Mouse (Mus musculus): Measurements from ENCODE around the gene Snx9. TPM values are rescaled to one million over a fixed set of nuclear protein-coding genes. Genes with fewer than 3 reads are reported as not detected.
A peak's percentile ranks its signal among the peaks of the same experiment; 100 is the strongest.

Gene Snx9
- polyA plus RNA-seq, 1 experiment: 35.2 TPM

GRCm38 (mm10) chr17:5869461-5869860, 28.3 kb downstream of the Snx9 start:
- TF ChIP-seq GATA1 (IDR thresholded peaks at IDR 0.05; ENCODE audit: borderline replicate concordance, low read length): no peak
- TF ChIP-seq FLI1 (IDR thresholded peaks at IDR 0.05; ENCODE audit: low read length): no peak
- Histone ChIP-seq H3K9me3 (no peaks in the 10 kb centered on the region), H3K36me3 (replicated peaks; ENCODE audit: low read length) (peaks cover 52% of the 10 kb centered on the region), H3K4me1 (peaks cover 64% of the 10 kb centered on the region), H3K4me3 (replicated peaks) (no peak overlapping the region), H3K27me3 (replicated peaks) (no peaks in the 10 kb centered on the region)

- Histone ChIP-seq H3K27me3 (replicated peaks) (no peaks in the 10 kb centered on the region), H3K9me3 (no peaks in the 10 kb centered on the region), H3K36me3 (replicated peaks; ENCODE audit: low read length) (peaks cover 54% of the 10 kb centered on the region), H3K4me3 (replicated peaks) (no peak overlapping the region), H3K4me1 (peaks cover 69% of the 10 kb centered on the region)
- TF ChIP-seq GATA1 (IDR thresholded peaks at IDR 0.05; ENCODE audit: borderline replicate concordance, low read length): no peak
- no peak for TF ChIP-seq FLI1 (IDR thresholded peaks at IDR 0.05; ENCODE audit: low read length)
Observed at GRCm38 (mm10) chr17:5870002-5870401, 28.9 kb downstream of the Snx9 start.

- H3K36me3 ChIP-seq (replicated peaks; ENCODE audit: low read length): peaks cover 54% of the 10 kb centered on the region
- no peak overlapping the region for H3K4me3 ChIP-seq (replicated peaks)
- H3K27me3 ChIP-seq (replicated peaks): no peaks in the 10 kb centered on the region
- no peaks in the 10 kb centered on the region for H3K9me3 ChIP-seq
- peaks cover 76% of the 10 kb centered on the region for H3K4me1 ChIP-seq
- TF ChIP-seq FLI1 (IDR thresholded peaks at IDR 0.05; ENCODE audit: low read length): no peak
- no peak for TF ChIP-seq GATA1 (IDR thresholded peaks at IDR 0.05; ENCODE audit: borderline replicate concordance, low read length)
Observed at GRCm38 (mm10) chr17:5870696-5871095, 29.6 kb downstream of the Snx9 start.

GRCm38 (mm10) chr17:5872506-5872905, 31.4 kb downstream of the Snx9 start:
- Histone ChIP-seq H3K36me3 (replicated peaks; ENCODE audit: low read length) (peaks cover 61% of the 10 kb centered on the region), H3K4me3 (replicated peaks) (no peak overlapping the region), H3K4me1 (peaks cover 86% of the 10 kb centered on the region), H3K9me3 (no peaks in the 10 kb centered on the region), H3K27me3 (replicated peaks) (no peaks in the 10 kb centered on the region)
- no peak for TF ChIP-seq GATA1 (IDR thresholded peaks at IDR 0.05; ENCODE audit: borderline replicate concordance, low read length)
- TF ChIP-seq FLI1 (IDR thresholded peaks at IDR 0.05; ENCODE audit: low read length): no peak

GRCm38 (mm10) chr17:5874565-5874964, 33.4 kb downstream of the Snx9 start:
- H3K9me3 ChIP-seq: no peaks in the 10 kb centered on the region
- H3K27me3 ChIP-seq (replicated peaks): no peaks in the 10 kb centered on the region
- no peak for TF ChIP-seq FLI1 (IDR thresholded peaks at IDR 0.05; ENCODE audit: low read length)
- TF ChIP-seq GATA1 (IDR thresholded peaks at IDR 0.05; ENCODE audit: borderline replicate concordance, low read length): no peak
- no peak overlapping the region for H3K4me3 ChIP-seq (replicated peaks)
- peaks cover 57% of the 10 kb centered on the region for H3K36me3 ChIP-seq (replicated peaks; ENCODE audit: low read length)
- peaks cover 80% of the 10 kb centered on the region for H3K4me1 ChIP-seq

GRCm38 (mm10) chr17:5877611-5878157, 36.6 kb downstream of the Snx9 start:
- H3K4me3 ChIP-seq (replicated peaks): no peak overlapping the region

GRCm38 (mm10) chr17:5878878-5879277, 37.7 kb downstream of the Snx9 start:
- H3K36me3 ChIP-seq (replicated peaks; ENCODE audit: low read length): peaks cover 26% of the 10 kb centered on the region
- peak overlapping the region; percentile 46 for H3K4me3 ChIP-seq (replicated peaks)
- no peaks in the 10 kb centered on the region for H3K27me3 ChIP-seq (replicated peaks)
- H3K9me3 ChIP-seq: no peaks in the 10 kb centered on the region
- no peak for TF ChIP-seq FLI1 (IDR thresholded peaks at IDR 0.05; ENCODE audit: low read length)
- H3K4me1 ChIP-seq: peaks cover 52% of the 10 kb centered on the region

More at GRCm38 (mm10) chr17:5877611-5878157, 36.6 kb downstream of the Snx9 start:
- Histone ChIP-seq H3K27me3 (replicated peaks) (no peaks in the 10 kb centered on the region), H3K36me3 (replicated peaks; ENCODE audit: low read length) (peaks cover 29% of the 10 kb centered on the region), H3K9me3 (no peaks in the 10 kb centered on the region), H3K4me1 (peaks cover 57% of the 10 kb centered on the region)
- no peak for TF ChIP-seq FLI1 (IDR thresholded peaks at IDR 0.05; ENCODE audit: low read length)
- no peak for TF ChIP-seq GATA1 (IDR thresholded peaks at IDR 0.05; ENCODE audit: borderline replicate concordance, low read length)

GRCm38 (mm10) chr17:5885474-5885873, 44.3 kb downstream of the Snx9 start:
- peaks cover 60% of the 10 kb centered on the region for H3K4me1 ChIP-seq
- H3K4me3 ChIP-seq (replicated peaks): peak overlapping the region; percentile 86
- no peaks in the 10 kb centered on the region for H3K27me3 ChIP-seq (replicated peaks)
- H3K36me3 ChIP-seq (replicated peaks; ENCODE audit: low read length): peaks cover 35% of the 10 kb centered on the region
- TF ChIP-seq FLI1 (IDR thresholded peaks at IDR 0.05; ENCODE audit: low read length): peak; percentile 75
- TF ChIP-seq GATA1 (IDR thresholded peaks at IDR 0.05; ENCODE audit: borderline replicate concordance, low read length): peak; percentile 88
- no peaks in the 10 kb centered on the region for H3K9me3 ChIP-seq

- Histone ChIP-seq H3K9me3 (no peaks in the 10 kb centered on the region), H3K4me3 (replicated peaks) (peak overlapping the region; percentile 85), H3K4me1 (peaks cover 68% of the 10 kb centered on the region), H3K36me3 (replicated peaks; ENCODE audit: low read length) (peaks cover 43% of the 10 kb centered on the region), H3K27me3 (replicated peaks) (no peaks in the 10 kb centered on the region)
- TF ChIP-seq GATA1 (IDR thresholded peaks at IDR 0.05; ENCODE audit: borderline replicate concordance, low read length) (no peak), FLI1 (IDR thresholded peaks at IDR 0.05; ENCODE audit: low read length) (no peak)
Observed at GRCm38 (mm10) chr17:5886181-5886810, 45.2 kb downstream of the Snx9 start.

- no peak for TF ChIP-seq FLI1 (IDR thresholded peaks at IDR 0.05; ENCODE audit: low read length)
- no peak for TF ChIP-seq GATA1 (IDR thresholded peaks at IDR 0.05; ENCODE audit: borderline replicate concordance, low read length)
- peaks cover 77% of the 10 kb centered on the region for H3K4me1 ChIP-seq
- peak overlapping the region; percentile 85 for H3K4me3 ChIP-seq (replicated peaks)
- peaks cover 52% of the 10 kb centered on the region for H3K36me3 ChIP-seq (replicated peaks; ENCODE audit: low read length)
- H3K27me3 ChIP-seq (replicated peaks): no peaks in the 10 kb centered on the region
- no peaks in the 10 kb centered on the region for H3K9me3 ChIP-seq
Observed at GRCm38 (mm10) chr17:5886943-5887800, 46.0 kb downstream of the Snx9 start.
